Mouse (Mus musculus): ENCODE measurements around the gene Ms4a7. TPM values are rescaled to one million over a fixed set of nuclear protein-coding genes. Genes with fewer than 3 reads are reported as not detected.

Ms4a7 gene
- 5.1 TPM in 2 replicates for polyA plus RNA-seq (2015; fragmentation: Nextera tagmentation; extraction: Ambion mirVana)

DNA sequence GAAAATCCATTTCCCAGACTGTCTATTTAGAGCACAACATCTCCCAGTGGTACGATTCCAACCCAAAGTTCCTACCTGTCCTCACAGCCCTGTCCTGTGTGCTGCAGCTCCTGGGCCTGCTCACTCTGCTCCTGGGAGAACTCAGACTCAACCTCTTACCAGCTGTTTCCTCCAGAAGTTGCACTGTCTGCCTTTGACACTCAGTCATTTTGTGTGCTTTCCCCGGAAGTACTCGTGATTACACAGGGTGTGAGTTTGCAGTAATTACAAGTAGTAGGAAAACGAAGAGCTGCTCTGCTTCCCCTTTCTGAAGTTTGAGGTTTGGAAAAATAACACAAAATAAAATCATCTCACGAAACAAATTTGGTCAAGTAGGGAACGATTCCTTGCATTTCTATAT is at the start of gene Ms4a7:
TSS of gene Ms4a7 (minus strand) at position 215 of the 400 bp plus-strand sequence.
- H3K9ac ChIP-seq: no peak within 1 kb of the TSS
- 75% methylated on average over 6 of the region's 6 CpGs for WGBS
- H3K4me1 ChIP-seq: no peaks in the 10 kb centered on the region
- H3K4me3 ChIP-seq (replicated peaks): no peak within 1 kb of the TSS
- H3K27me3 ChIP-seq: no peaks in the 10 kb centered on the region
- H3K4me2 ChIP-seq: no peak within 1 kb of the TSS
- H3K36me3 ChIP-seq: no peaks in the 10 kb centered on the region
- no peak for ATAC-seq (replicated peaks; ENCODE audit: low FRiP score)
- no peak within 1 kb of the TSS for H3K27ac ChIP-seq
- H3K9me3 ChIP-seq (replicated peaks): no peaks in the 10 kb centered on the region

DNA sequence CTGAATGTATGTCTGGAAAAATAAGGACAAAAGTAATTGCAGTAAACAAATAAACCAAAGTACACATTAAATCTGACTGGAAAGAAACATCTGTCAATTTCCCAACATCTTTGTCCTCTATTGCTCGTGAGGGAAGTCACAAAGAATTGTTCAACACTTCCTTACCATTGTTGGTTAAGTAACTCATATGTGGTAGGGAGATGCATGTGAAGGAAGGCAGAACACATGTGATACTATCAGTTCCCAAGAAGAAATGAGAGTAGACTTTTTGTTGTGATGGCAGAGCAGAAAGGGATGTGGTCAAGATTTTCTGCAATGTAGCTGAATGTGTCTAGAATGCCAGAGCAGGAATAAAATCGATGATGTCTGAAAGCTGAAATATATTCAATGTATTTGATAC is 40.5 kb upstream of the Ms4a7 start:
- Histone ChIP-seq H3K36me3 (no peaks in the 10 kb centered on the region), H3K9ac (no peak overlapping the region), H3K4me2 (no peak overlapping the region), H3K9me3 (replicated peaks) (no peaks in the 10 kb centered on the region), H3K4me3 (replicated peaks) (no peak overlapping the region), H3K27me3 (no peaks in the 10 kb centered on the region), H3K27ac (no peak overlapping the region), H3K4me1 (no peaks in the 10 kb centered on the region)
- 70% methylated on average over 2 of the region's 2 CpGs for WGBS
- ATAC-seq (replicated peaks; ENCODE audit: low FRiP score): no peak

DNA sequence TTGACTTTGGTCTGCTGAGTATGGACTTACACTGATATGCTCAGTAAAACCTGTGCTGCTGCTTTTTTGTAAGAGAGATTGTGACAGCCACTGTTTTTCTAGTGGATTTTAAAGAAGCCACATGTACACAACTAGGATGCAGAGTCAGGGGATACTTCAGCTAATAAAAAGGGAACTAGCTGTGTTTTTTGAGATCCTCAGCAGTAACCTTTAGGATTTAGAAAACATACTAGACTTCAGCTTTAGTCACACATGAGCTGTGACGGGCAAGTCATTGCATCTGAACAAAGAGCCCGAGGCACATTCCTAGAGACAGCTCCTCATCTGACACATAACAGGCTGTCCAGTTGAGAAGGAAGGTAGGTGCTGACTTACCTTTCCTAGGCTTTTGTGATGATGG is 39.3 kb upstream of the Ms4a7 start, which contains the start of gene Ms4a4a:
TSS of gene Ms4a4a (plus strand) at position 251 of the 400 bp plus-strand sequence.
- WGBS: 78% methylated on average over 2 of the region's 2 CpGs
- H3K4me2 ChIP-seq: no peak within 1 kb of the TSS
- no peak within 1 kb of the TSS for H3K4me3 ChIP-seq (replicated peaks)
- no peaks in the 10 kb centered on the region for H3K9me3 ChIP-seq (replicated peaks)
- no peaks in the 10 kb centered on the region for H3K4me1 ChIP-seq
- ATAC-seq (replicated peaks; ENCODE audit: low FRiP score): no peak
- no peak within 1 kb of the TSS for H3K27ac ChIP-seq
- no peaks in the 10 kb centered on the region for H3K36me3 ChIP-seq
- H3K9ac ChIP-seq: no peak within 1 kb of the TSS
- no peaks in the 10 kb centered on the region for H3K27me3 ChIP-seq

DNA sequence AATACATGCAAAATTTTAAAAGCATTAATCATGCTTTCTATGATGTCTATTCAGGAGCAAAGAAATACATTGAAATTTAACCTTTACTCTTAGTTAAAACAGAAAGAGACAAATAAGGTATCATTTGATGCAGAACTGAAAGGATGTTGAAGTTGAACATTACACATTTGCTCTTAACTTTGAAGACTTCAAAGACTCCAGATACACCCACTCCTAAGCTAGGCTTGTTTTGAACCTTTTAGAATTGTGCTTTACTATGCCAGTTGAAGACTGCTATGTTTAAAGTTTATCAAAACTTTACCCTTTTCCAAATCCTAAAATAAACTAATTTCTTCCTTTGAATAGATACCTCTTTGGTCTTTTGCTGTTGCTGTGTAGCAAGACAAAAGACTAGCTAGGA is 35.2 kb upstream of the Ms4a7 start:
- no peak overlapping the region for H3K27ac ChIP-seq
- no peak overlapping the region for H3K9ac ChIP-seq
- H3K9me3 ChIP-seq (replicated peaks): no peaks in the 10 kb centered on the region
- ATAC-seq (replicated peaks; ENCODE audit: low FRiP score): no peak
- no peaks in the 10 kb centered on the region for H3K36me3 ChIP-seq
- no peaks in the 10 kb centered on the region for H3K27me3 ChIP-seq
- no peak overlapping the region for H3K4me3 ChIP-seq (replicated peaks)
- no peak overlapping the region for H3K4me2 ChIP-seq
- no peaks in the 10 kb centered on the region for H3K4me1 ChIP-seq

DNA sequence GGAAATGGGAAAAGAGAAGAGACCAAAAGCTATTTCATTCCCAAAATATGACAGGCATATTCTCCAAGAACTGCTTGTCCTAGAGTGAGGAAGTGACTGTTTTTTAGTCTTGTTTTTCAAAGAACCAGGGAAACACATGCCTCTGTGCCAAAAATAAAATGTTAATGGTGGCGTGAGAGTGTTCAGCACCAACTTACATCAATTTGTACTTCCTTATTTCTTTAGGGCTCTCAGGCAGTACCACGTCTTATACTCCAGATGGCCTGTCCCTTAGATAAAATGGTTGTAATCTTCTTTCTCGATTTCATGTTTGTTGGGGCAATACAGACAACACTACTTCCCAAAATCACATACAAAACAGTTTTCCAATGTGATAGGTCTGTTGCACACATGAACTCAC is 32.4 kb upstream of the Ms4a7 start:
- Histone ChIP-seq H3K9me3 (replicated peaks) (no peaks in the 10 kb centered on the region), H3K27ac (no peak overlapping the region), H3K4me2 (no peak overlapping the region), H3K4me1 (no peaks in the 10 kb centered on the region), H3K4me3 (replicated peaks) (no peak overlapping the region), H3K9ac (no peak overlapping the region), H3K36me3 (no peaks in the 10 kb centered on the region), H3K27me3 (no peaks in the 10 kb centered on the region)
- 85% methylated on average over 3 of the region's 3 CpGs for WGBS
- no peak for ATAC-seq (replicated peaks; ENCODE audit: low FRiP score)

DNA sequence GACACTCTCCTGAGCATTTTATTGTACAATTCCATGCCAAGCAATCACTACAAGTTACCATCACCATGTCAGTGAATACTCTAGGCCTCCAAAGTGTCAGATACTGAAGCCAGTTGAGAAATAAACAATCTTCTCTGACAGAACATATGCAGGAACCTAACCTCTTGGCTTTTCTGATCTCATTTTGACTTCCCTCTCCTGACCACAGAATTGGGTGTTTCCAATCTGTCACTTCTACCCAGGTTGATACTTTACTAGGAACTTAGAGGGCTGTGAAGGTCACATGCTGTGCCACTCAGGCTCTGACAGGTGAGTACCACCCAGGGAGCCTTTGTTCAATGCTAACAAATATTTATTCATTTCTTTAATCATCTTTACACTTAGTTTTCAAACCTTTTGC is 26.1 kb upstream of the Ms4a7 start:
- Histone ChIP-seq H3K27ac (no peak overlapping the region), H3K4me3 (replicated peaks) (no peak overlapping the region), H3K36me3 (no peaks in the 10 kb centered on the region), H3K27me3 (no peaks in the 10 kb centered on the region), H3K9me3 (replicated peaks) (no peaks in the 10 kb centered on the region), H3K4me2 (no peak overlapping the region), H3K9ac (no peak overlapping the region), H3K4me1 (no peaks in the 10 kb centered on the region)
- ATAC-seq (replicated peaks; ENCODE audit: low FRiP score): no peak

DNA sequence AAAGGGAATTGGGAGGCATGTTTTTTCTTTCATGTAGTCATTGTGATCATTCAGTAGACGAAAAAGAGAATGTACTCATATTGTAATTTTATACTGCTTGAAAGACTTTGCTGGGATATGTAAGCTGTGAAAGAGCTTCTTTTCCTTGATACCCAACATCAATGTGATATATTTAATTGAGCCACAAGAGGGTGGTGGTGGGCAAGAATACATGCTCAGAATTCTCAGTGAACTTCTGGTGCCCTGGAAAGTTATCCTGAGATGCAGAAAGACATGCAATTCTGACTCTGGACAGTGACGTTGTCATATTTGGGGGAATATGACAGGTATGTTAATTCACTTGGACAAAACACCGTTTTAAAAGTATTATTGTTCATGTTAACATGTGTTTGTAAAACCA is 24.2 kb upstream of the Ms4a7 start:
- H3K4me3 ChIP-seq (replicated peaks): no peak overlapping the region
- no peaks in the 10 kb centered on the region for H3K4me1 ChIP-seq
- WGBS: 64% methylated on average over 3 of the region's 3 CpGs
- H3K36me3 ChIP-seq: no peaks in the 10 kb centered on the region
- ATAC-seq (replicated peaks; ENCODE audit: low FRiP score): no peak
- no peak overlapping the region for H3K4me2 ChIP-seq
- H3K27ac ChIP-seq: no peak overlapping the region
- no peaks in the 10 kb centered on the region for H3K9me3 ChIP-seq (replicated peaks)
- no peaks in the 10 kb centered on the region for H3K27me3 ChIP-seq
- H3K9ac ChIP-seq: no peak overlapping the region

DNA sequence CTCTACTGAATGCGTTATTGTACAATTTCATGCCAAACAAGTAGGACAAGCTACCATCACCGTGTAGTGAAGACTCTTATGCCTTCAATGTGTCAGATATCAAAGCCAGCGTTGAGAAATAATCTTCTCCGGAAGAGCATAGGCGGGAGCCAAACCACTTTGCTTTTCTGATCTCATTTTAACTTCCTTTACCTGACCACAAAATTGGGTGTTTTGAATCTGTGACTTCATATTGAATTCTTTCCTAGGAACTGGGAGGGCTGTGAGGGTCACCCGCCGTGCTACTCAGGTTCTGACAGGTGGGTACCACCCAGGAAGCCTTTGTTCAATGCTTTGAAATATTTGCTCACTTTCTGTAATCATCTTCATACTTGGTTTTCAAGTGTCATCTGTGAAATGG is 19.8 kb upstream of the Ms4a7 start:
- no peak overlapping the region for H3K27ac ChIP-seq
- H3K9ac ChIP-seq: no peak overlapping the region
- no peaks in the 10 kb centered on the region for H3K4me1 ChIP-seq
- H3K9me3 ChIP-seq (replicated peaks): no peaks in the 10 kb centered on the region
- H3K27me3 ChIP-seq: no peaks in the 10 kb centered on the region
- ATAC-seq (replicated peaks; ENCODE audit: low FRiP score): no peak
- WGBS: 83% methylated on average over 7 of the region's 7 CpGs
- H3K4me3 ChIP-seq (replicated peaks): no peak overlapping the region
- no peak overlapping the region for H3K4me2 ChIP-seq
- no peaks in the 10 kb centered on the region for H3K36me3 ChIP-seq

DNA sequence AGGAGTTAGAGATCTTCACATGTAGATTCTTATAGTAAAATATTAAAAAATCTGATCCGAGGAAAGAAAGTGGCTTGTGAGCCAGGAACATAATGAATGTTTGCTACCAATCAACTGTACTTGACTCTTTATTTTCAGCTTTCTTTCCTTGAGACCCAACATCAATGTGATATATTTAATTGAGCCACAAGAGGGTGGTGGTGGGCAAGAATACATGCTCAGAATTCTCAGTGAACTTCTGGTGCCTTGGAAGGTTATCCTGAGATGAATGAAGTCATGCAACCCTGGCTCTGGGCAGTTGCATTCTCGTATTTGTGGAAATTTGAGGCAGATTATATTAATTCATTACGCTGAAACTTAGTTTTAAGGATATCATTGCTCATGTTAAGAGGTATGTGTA is 15.9 kb upstream of the Ms4a7 start:
- WGBS: 48% methylated on average over 3 of the region's 3 CpGs
- Histone ChIP-seq H3K4me3 (replicated peaks) (no peak overlapping the region), H3K27ac (no peak overlapping the region), H3K9me3 (replicated peaks) (no peaks in the 10 kb centered on the region), H3K27me3 (no peaks in the 10 kb centered on the region), H3K9ac (no peak overlapping the region), H3K4me1 (no peaks in the 10 kb centered on the region), H3K36me3 (no peaks in the 10 kb centered on the region), H3K4me2 (no peak overlapping the region)
- ATAC-seq (replicated peaks; ENCODE audit: low FRiP score): no peak

DNA sequence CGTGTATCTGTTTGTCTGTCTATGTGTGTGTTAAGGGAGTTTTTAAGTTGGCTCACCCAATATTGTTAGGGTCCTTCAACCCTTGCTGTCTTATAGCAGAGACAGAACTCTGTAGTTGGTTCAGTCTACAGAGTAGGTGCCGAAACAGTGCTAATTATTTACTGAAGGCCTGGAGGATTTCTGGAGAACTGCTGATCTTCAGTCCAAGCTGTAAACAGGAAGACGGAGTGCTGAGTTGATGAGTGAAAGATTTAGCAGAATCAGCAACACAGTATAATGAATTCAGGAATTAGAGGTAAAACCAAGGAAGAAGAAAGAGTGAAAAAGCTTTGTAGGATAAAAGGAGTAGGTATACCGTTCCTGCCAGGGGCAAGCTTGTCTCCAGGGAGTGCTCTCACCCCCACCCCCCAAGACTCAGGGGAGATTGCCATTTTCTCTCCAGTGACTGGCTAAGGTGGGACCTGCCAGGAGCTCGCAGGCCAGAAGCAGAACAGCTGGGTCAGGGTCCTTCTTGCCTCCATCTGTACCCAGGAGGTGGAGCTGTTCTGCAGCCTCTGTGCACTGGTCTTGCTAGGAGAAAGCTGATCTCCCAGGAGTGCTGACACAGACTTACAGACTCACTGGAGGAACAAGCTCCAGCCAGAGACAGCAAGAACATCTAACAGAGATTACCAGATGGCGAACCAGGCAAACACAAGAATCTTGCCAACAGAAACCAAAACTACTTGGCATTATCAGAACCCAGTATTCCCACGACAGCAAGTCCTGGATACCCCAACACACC is 13.9 kb upstream of the Ms4a7 start:
- Histone ChIP-seq H3K27ac (no peak overlapping the region), H3K27me3 (no peaks in the 10 kb centered on the region), H3K9ac (no peak overlapping the region), H3K36me3 (no peaks in the 10 kb centered on the region), H3K4me1 (no peaks in the 10 kb centered on the region), H3K4me2 (no peak overlapping the region), H3K9me3 (replicated peaks) (no peaks in the 10 kb centered on the region), H3K4me3 (replicated peaks) (no peak overlapping the region)
- peak; percentile 89 for ATAC-seq (replicated peaks; ENCODE audit: low FRiP score)
- WGBS: 57% methylated on average over 7 of the region's 7 CpGs

DNA sequence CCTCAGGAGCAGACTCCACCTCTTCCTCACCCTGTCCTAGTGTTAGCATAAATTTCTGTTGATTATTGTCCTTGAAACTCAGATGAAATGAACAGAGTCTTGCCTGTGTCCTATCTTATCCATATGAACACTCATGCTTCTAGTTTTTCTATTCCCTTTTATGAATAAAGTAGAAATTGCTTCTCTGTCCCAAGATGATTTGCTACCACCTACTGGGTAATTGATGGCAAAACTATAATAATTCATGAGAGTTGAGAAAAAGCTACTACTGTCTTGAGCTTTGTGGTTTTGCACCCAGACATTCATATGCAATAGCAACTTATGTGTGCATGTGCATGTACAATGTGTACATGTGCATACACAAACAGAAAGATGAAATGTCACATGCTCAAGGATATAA is 8.0 kb upstream of the Ms4a7 start:
- Histone ChIP-seq H3K4me1 (no peaks in the 10 kb centered on the region), H3K4me3 (replicated peaks) (no peak overlapping the region), H3K27me3 (no peaks in the 10 kb centered on the region), H3K27ac (no peak overlapping the region), H3K9ac (no peak overlapping the region), H3K36me3 (no peaks in the 10 kb centered on the region), H3K4me2 (no peak overlapping the region), H3K9me3 (replicated peaks) (no peaks in the 10 kb centered on the region)
- no peak for ATAC-seq (replicated peaks; ENCODE audit: low FRiP score)

DNA sequence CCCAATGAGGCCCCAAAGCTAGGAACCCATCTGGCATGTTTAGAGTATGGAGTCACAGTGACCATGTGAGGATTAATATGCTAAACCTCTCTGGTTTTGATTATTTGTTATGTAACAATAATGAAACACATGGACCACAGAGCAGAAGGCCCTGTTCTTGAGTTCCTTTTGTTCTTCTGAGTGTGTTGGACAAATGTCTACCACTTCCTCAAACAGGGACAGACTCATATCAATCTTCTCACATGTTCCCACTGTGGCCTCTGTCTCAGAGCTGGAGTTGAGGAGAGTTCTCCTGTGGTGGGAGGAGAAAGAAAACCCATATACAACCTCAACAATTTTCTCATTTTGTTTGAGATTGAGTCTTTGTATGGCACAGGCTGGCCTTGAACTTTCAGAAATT is 7.2 kb upstream of the Ms4a7 start:
- H3K9me3 ChIP-seq (replicated peaks): no peaks in the 10 kb centered on the region
- no peak overlapping the region for H3K4me2 ChIP-seq
- no peak for ATAC-seq (replicated peaks; ENCODE audit: low FRiP score)
- no peaks in the 10 kb centered on the region for H3K36me3 ChIP-seq
- no peaks in the 10 kb centered on the region for H3K27me3 ChIP-seq
- no peak overlapping the region for H3K4me3 ChIP-seq (replicated peaks)
- no peak overlapping the region for H3K9ac ChIP-seq
- no peak overlapping the region for H3K27ac ChIP-seq
- H3K4me1 ChIP-seq: no peaks in the 10 kb centered on the region

DNA sequence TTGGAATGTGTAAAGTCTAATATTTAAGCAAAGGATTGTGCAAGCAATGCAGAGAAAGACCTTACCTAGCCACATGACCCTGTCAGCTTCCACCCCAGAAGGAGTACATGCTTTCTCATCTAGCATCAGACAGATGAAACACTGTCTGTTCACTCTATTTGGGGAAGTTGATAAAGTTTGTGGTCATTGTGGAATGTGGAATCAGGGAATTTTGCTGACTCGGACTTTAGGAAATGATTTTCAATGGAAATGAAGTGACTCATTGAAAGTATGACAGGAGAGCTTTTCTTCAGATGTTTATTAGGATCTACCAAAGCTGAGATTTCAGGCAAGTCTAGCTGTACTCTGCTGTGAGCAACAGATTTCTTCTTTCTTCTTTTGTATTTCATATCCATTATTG is 14.8 kb downstream of the Ms4a7 start:
- no peaks in the 10 kb centered on the region for H3K36me3 ChIP-seq
- 83% methylated on average over 1 of the region's 1 CpGs for WGBS
- H3K27me3 ChIP-seq: no peaks in the 10 kb centered on the region
- no peak overlapping the region for H3K4me2 ChIP-seq
- no peak overlapping the region for H3K4me3 ChIP-seq (replicated peaks)
- H3K9me3 ChIP-seq (replicated peaks): no peaks in the 10 kb centered on the region
- H3K9ac ChIP-seq: no peak overlapping the region
- no peaks in the 10 kb centered on the region for H3K4me1 ChIP-seq
- ATAC-seq (replicated peaks; ENCODE audit: low FRiP score): no peak
- no peak overlapping the region for H3K27ac ChIP-seq

All from kidney, embryonic 15.5 days (tissue).